Mouse (Mus musculus) heart, embryonic 13.5 days (tissue): ENCODE data around the gene Atg10. TPM values are rescaled to one million over a fixed set of nuclear protein-coding genes. Genes with fewer than 3 reads are reported as not detected.
A peak's percentile ranks its signal among the peaks of the same experiment; 100 is the strongest.

Experiments
- ATAC-seq: fragments of 200-750 bp; cut with Nextera tagmentation; 2 replicates; pipeline ENCODE4 v1.8.0; 2017; ENCODE audit warnings: moderate TSS enrichment; ENCODE audit not compliant: insufficient number of reproducible peaks, low FRiP score, low TSS enrichment; ENCODE audit errors: extremely low read depth
- H3K27ac ChIP-seq: fragments of 300-500 bp; sonication (generic); replicated peaks from 2 replicates; pipeline ENCODE4 v1.5.1; 2015; ENCODE audit warnings: moderate library complexity, mild to moderate bottlenecking, inconsistent platforms
- H3K27me3 ChIP-seq: fragments of 300-500 bp; sonication (generic); replicated peaks from 2 replicates; pipeline ENCODE4 v1.6.1; 2015; ENCODE audit warnings: mild to moderate bottlenecking, inconsistent platforms
- H3K36me3 ChIP-seq: fragments of 300-500 bp; sonication (generic); 2 replicates; pipeline ENCODE4 v1.6.1; 2015; ENCODE audit warnings: mild to moderate bottlenecking, inconsistent platforms
- H3K4me1 ChIP-seq: fragments of 300-500 bp; sonication (generic); 2 replicates; pipeline ENCODE4 v1.6.1; 2015; ENCODE audit warnings: inconsistent platforms
- H3K4me2 ChIP-seq: fragments of 300-500 bp; sonication (generic); 2 replicates; pipeline ENCODE4 v1.6.1; 2015; ENCODE audit warnings: inconsistent platforms, mild to moderate bottlenecking, moderate library complexity
- H3K4me3 ChIP-seq: fragments of 300-500 bp; sonication (generic); 2 replicates; pipeline ENCODE4 v1.5.1; 2015; ENCODE audit warnings: moderate library complexity, mild to moderate bottlenecking, inconsistent platforms
- H3K9ac ChIP-seq: fragments of 300-500 bp; sonication (generic); 2 replicates; pipeline ENCODE4 v1.6.1; 2015; ENCODE audit warnings: inconsistent platforms, mild to moderate bottlenecking, moderate library complexity
- H3K9me3 ChIP-seq: fragments of 300-500 bp; sonication (generic); 2 replicates; pipeline ENCODE4 v1.6.1; 2016; ENCODE audit warnings: inconsistent platforms
- WGBS: fragments of 180-500 bp; shearing (Covaris S2); methylation state at CpG from one replicate; pipeline ENCODE4 v1.1.7; 2015; ENCODE audit warnings: mixed read lengths; 5-methylcytosine and 5-hydroxymethylcytosine counted together
- polyA plus RNA-seq: library from polyadenylated mRNA; unstranded; fragments of >200 nt; fragmentation: Nextera tagmentation; extraction: Ambion mirVana; gene quantifications from 2 replicates; pipeline ENCODE4 v1.2.1, GENCODE M21; 2015

The Atg10 gene
- polyA plus RNA-seq, 1 experiment from 2014 or later = 21.6 TPM

DNA sequence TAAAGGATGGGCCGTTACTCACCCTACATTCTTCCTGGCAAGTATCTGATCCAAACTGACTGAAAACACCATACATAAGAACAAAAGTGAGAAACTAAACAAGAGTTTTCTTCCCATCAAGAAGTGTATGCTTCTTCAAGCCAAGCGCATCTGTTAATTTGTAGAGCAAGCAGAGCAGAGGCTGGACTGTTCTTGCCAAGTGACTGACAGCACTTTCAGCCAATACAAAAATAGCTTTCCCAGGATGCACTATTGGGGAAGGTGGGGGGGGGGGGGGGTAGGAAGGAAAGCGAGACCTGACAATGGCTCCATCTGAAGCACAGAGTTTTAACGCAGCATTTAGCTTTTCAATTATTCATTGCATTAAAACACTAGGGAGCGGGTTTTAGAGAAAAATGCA is 318.6 kb downstream of the Atg10 start, which contains the start of gene Atp6ap1l:
Gene Atp6ap1l, minus strand, starts transcription at position 180 of the 400 bp plus-strand sequence.
- Histone ChIP-seq H3K4me3 (no peak within 1 kb of the TSS), H3K9ac (no peak within 1 kb of the TSS)
- ATAC-seq = no peak

DNA sequence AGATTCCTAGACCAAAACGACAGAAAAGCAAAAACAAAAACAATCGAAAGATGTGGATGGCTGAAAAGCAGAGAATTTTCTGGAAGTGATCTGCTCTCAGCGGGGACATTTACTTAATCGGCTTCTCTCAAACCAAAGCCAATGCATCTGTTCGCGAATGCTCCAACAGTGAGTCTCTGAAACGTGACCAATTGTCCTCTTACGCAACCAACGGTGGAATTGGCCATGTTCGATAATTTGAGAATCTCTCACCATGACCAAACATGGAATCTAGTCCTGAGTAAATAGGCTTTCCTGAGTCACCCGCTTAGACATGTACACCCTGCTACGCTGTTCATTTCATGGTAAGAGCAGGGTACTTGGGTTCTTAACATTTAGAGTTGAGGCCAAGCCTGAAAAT is 326.9 kb downstream of the Atg10 start:
- no peaks in the 10 kb centered on the region for H3K36me3 ChIP-seq
- 0 out of 2 replicates have a peak, but pooled peaks cover 3% of the 10 kb centered on the region for H3K9me3 ChIP-seq
- H3K9ac ChIP-seq = no peak overlapping the region
- no peaks in the 10 kb centered on the region for H3K4me1 ChIP-seq
- no peak overlapping the region for H3K27ac ChIP-seq
- no peak overlapping the region for H3K4me2 ChIP-seq
- no peak overlapping the region for H3K4me3 ChIP-seq
- no peak for ATAC-seq
- 87% methylated on average over 12 of the region's 12 CpGs for WGBS
- no peaks in the 10 kb centered on the region for H3K27me3 ChIP-seq

More for the DNA sequence above, 318.6 kb downstream of the Atg10 start, which contains the start of gene Atp6ap1l:
- Histone ChIP-seq H3K27ac (no peak within 1 kb of the TSS), H3K4me1 (no peaks in the 10 kb centered on the region), H3K9me3 (no peaks in the 10 kb centered on the region), H3K36me3 (no peaks in the 10 kb centered on the region), H3K27me3 (no peaks in the 10 kb centered on the region), H3K4me2 (no peak within 1 kb of the TSS)
- 82% methylated on average over 5 of the region's 5 CpGs for WGBS

DNA sequence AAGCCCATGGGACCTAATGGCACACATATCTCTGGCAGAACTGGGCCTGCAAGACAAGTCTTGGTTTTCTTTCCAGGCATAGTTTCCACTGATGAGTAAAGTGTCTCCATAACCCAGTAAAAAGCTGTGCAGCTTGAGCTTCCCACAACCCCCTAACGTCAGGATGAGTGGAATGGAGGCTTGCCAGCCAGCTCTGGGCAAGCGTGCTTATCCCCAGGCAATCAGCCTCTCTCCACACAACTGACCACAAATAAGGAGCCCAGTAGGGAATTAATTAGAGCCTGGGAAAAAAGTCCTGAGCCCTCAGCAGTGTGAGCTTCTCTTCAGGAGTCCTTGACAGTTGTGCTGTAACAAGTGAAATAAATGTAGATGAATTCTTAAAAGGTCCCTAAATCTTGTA is 327.7 kb downstream of the Atg10 start:
- WGBS = 43% methylated on average over 2 of the region's 2 CpGs
- Histone ChIP-seq H3K27me3 (no peaks in the 10 kb centered on the region), H3K4me3 (no peak overlapping the region), H3K4me1 (no peaks in the 10 kb centered on the region), H3K9me3 (0 out of 2 replicates have a peak, but pooled peaks cover 3% of the 10 kb centered on the region), H3K9ac (no peak overlapping the region), H3K4me2 (no peak overlapping the region), H3K27ac (no peak overlapping the region), H3K36me3 (no peaks in the 10 kb centered on the region)
- ATAC-seq = no peak

DNA sequence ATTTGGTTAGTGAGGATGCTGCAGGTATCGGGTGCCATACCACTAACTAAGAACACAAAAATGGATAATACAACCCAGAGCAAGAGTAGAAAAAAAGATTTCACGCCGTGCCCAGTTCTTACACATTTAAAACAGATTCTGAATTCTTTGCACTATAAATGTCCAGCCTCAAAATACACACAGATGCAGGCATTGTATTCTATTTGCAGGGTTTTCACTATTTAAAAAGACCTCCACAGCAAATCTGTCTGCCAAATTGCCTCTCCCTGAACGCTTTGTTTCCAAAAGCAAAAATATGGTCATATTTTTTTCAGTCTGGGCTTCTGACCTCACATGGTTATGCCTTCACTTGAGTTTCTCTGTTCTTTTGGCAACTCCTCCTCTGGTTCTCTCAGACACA is 328.9 kb downstream of the Atg10 start:
- Histone ChIP-seq H3K4me1 (no peaks in the 10 kb centered on the region), H3K27ac (no peak overlapping the region), H3K27me3 (no peaks in the 10 kb centered on the region), H3K4me2 (no peak overlapping the region), H3K36me3 (no peaks in the 10 kb centered on the region), H3K9ac (no peak overlapping the region), H3K9me3 (0 out of 2 replicates have a peak, but pooled peaks cover 3% of the 10 kb centered on the region), H3K4me3 (no peak overlapping the region)
- 87% methylated on average over 4 of the region's 4 CpGs for WGBS
- no peak for ATAC-seq

DNA sequence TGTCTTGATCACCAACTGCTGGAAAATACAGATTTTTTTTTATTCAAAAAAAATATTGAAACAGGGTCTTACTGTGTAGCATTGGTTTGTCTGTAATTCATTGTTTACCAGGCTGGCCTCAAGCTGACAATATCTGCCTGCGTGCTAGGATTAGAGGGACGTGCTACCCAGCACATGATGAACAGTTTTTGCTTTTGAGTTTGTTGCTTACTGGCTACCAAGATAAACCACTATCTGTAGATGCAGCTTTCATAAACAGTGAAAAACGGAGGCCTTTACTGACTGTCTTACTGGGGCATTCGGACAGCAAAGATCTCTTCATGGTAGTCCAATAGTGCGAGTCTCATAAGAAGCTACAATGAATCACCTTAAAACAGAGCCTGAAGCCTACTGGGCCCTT is 333.7 kb downstream of the Atg10 start:
- H3K36me3 ChIP-seq = no peaks in the 10 kb centered on the region
- no peak overlapping the region for H3K9ac ChIP-seq
- WGBS = 80% methylated on average over 5 of the region's 5 CpGs
- H3K27ac ChIP-seq = no peak overlapping the region
- ATAC-seq = no peak
- no peaks in the 10 kb centered on the region for H3K27me3 ChIP-seq
- H3K4me1 ChIP-seq = peaks cover 13% of the 10 kb centered on the region
- H3K4me3 ChIP-seq = no peak overlapping the region
- H3K9me3 ChIP-seq = no peaks in the 10 kb centered on the region
- H3K4me2 ChIP-seq = no peak overlapping the region

DNA sequence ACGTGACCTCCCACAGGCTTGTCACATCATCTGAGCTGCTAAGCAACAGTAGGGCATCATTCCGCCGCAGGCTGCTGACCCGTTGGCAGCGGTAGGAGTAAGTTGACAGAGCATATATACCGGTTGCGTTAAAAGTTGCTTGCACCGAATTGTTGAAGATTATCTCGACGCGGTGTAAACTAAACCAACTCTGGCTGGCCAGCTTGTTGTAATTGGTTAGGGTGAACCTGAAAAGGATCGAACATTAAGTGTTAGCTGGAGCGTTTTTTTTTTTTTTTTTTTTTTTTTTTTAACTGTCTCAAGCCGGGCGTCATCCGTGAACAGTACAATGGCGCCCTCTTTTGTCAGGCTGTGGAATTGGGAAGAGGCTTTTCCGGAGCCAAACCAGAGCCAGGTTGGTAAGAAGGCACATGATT is 337.2 kb downstream of the Atg10 start:
- under 1% methylated on average over 18 of the region's 18 CpGs for whole genome bisulfite sequencing
- Histone ChIP-seq H3K9me3 (no peaks in the 10 kb centered on the region), H3K27me3 (no peaks in the 10 kb centered on the region), H3K9ac (peak overlapping the region; percentile 52), H3K4me2 (peak overlapping the region; percentile 65), H3K4me3 (peak overlapping the region; percentile 50), H3K36me3 (no peaks in the 10 kb centered on the region), H3K27ac (peak overlapping the region; percentile 73), H3K4me1 (peaks cover 17% of the 10 kb centered on the region)
- no peak; the same call in 1 of the 2 replicates for ATAC-seq

DNA sequence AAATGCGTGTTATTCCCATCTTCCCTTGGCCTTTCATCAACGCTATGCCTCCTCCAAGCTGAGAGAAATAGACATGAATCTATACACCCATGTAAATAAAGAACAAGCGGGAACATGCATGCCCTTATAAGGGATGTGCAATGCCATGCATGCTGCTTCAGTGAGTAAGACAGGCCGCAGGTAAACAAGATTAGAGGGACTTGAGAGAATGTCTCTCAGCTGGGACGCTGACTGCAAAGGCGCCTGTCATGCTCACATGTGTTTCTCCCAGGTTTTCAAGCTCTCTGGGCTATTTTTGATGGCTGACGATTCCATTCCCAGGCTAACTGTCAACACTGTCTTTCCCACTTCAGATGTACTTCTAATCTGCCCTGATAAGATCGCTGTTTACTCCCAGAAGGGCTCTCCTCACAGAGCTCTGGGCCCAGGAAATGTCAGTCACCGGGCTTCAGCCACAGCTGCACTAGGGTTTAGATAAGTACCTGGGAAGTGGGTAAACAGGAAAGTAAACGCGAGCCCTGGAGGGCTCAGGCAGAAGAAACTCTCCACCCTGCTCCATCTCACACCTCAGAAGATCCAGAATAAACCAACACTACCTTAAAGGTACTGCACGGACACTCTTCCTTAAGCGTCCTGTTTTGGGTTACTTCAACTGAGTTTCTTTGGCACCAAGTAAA is 337.8 kb downstream of the Atg10 start:
- Histone ChIP-seq H3K27ac (peak overlapping the region; percentile 73), H3K9ac (peak overlapping the region; percentile 52), H3K9me3 (no peaks in the 10 kb centered on the region), H3K4me1 (peaks cover 17% of the 10 kb centered on the region), H3K4me2 (peak overlapping the region; percentile 65), H3K27me3 (no peaks in the 10 kb centered on the region), H3K36me3 (no peaks in the 10 kb centered on the region), H3K4me3 (peak overlapping the region; percentile 50)
- WGBS = 10% methylated on average over 13 of the region's 13 CpGs
- ATAC-seq = peak; percentile 73

Other genes with a start within 250 kb of the Atg10 start
- 86.4 and 93.9 TPM in 2 replicates for gene Ssbp2, start 236.3 kb upstream of the Atg10 start, polyA plus RNA-seq